Mouse (Mus musculus) embryonic facial prominence, embryonic 11.5 days (tissue): ENCODE measurements around the gene Akap2. TPM values are rescaled to one million over a fixed set of nuclear protein-coding genes. Genes with fewer than 3 reads are reported as not detected.

ENCODE experiments used
- ATAC-seq: fragments of 200-750 bp; cut with Nextera tagmentation; replicated peaks from 2 replicates; pipeline ENCODE4 v1.8.0; 2017; ENCODE audit warnings: low read depth; ENCODE audit not compliant: insufficient number of reproducible peaks, low FRiP score, low TSS enrichment
- DNase-seq: peaks from one replicate; pipeline ENCODE4 v3.0.0-alpha.2; 2015; ENCODE audit warnings: low spot score
- H3K27ac ChIP-seq: fragments of 300-500 bp; sonication (generic); replicated peaks from 2 replicates; pipeline ENCODE4 v1.5.1; 2014; ENCODE audit warnings: mild to moderate bottlenecking, low read depth, low read length, control low read depth
- H3K27me3 ChIP-seq: fragments of 300-500 bp; sonication (generic); 2 replicates; pipeline ENCODE4 v1.6.1; 2014; ENCODE audit warnings: mild to moderate bottlenecking, low read length, moderate library complexity, mixed read lengths; ENCODE audit not compliant: control insufficient read depth, insufficient read depth
- H3K36me3 ChIP-seq: fragments of 300-500 bp; sonication (generic); replicated peaks from 2 replicates; pipeline ENCODE4 v1.6.1; 2014; ENCODE audit warnings: low read depth, mild to moderate bottlenecking, low read length, moderate library complexity, mixed read lengths; ENCODE audit not compliant: control insufficient read depth, insufficient read depth
- H3K4me1 ChIP-seq: fragments of 300-500 bp; sonication (generic); 2 replicates; pipeline ENCODE4 v1.6.1; 2014; ENCODE audit warnings: low read length, mixed read lengths; ENCODE audit not compliant: control insufficient read depth, insufficient read depth
- H3K4me2 ChIP-seq: fragments of 300-500 bp; sonication (generic); 2 replicates; pipeline ENCODE4 v1.6.1; 2014; ENCODE audit warnings: low read depth, mild to moderate bottlenecking, control low read depth, low read length, moderate library complexity
- H3K4me3 ChIP-seq: fragments of 300-500 bp; sonication (generic); 2 replicates; pipeline ENCODE4 v1.5.1; 2014; ENCODE audit warnings: low read depth, low read length, control low read depth
- H3K9ac ChIP-seq: fragments of 300-500 bp; sonication (generic); replicated peaks from 2 replicates; pipeline ENCODE4 v1.6.1; 2014; ENCODE audit warnings: mild to moderate bottlenecking, control low read depth, low read length
- H3K9me3 ChIP-seq: fragments of 300-500 bp; sonication (generic); replicated peaks from 2 replicates; pipeline ENCODE4 v1.6.1; 2016; ENCODE audit warnings: mild to moderate bottlenecking, low read length, inconsistent platforms, mixed read lengths; ENCODE audit not compliant: control insufficient read depth
- WGBS: fragments of 180-500 bp; shearing (Covaris S2); extraction: QIAGEN DNeasy Blood & Tissue Kit; methylation state at CpG from one replicate; pipeline ENCODE4 v1.1.7; 2014; 5-methylcytosine and 5-hydroxymethylcytosine counted together
- polyA plus RNA-seq: library from polyadenylated mRNA; unstranded; fragments of >200 nt; fragmentation: Nextera tagmentation; extraction: Ambion mirVana; gene quantifications from 2 replicates; pipeline ENCODE4 v1.2.1, GENCODE M21; 2014

The Akap2 gene
- polyA plus RNA-seq, 1 experiment from 2014 or later = 24.0 TPM

DNA sequence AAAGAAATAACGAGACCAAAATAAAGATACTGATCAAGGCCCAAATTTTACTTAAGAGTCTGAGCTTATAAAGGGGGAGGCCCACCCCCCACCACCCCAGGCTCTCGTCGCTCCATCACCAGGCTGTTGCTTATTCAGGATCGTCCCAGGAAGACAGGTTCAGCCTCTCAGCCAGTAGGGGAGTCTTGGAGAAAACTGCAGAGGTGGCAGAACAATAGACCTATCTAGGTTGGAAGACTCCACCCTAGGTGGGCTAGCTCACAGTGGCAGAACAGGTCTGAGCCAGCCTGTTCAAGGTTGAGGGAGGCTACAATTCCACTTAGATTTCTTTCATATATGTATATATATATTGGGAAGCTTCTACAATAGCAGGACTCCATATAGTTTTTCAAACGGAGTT lies 216.7 kb downstream of the Akap2 start:
- H3K27ac ChIP-seq = no peak overlapping the region
- H3K36me3 ChIP-seq = no peaks in the 10 kb centered on the region
- H3K4me1 ChIP-seq = no peaks in the 10 kb centered on the region
- H3K4me3 ChIP-seq = no peak overlapping the region
- ATAC-seq = no peak
- no peak overlapping the region for H3K9ac ChIP-seq
- no peak for DNase-seq
- no peaks in the 10 kb centered on the region for H3K9me3 ChIP-seq
- 69% methylated on average over 5 of the region's 5 CpGs for WGBS
- H3K27me3 ChIP-seq = no peaks in the 10 kb centered on the region
- no peak overlapping the region for H3K4me2 ChIP-seq

DNA sequence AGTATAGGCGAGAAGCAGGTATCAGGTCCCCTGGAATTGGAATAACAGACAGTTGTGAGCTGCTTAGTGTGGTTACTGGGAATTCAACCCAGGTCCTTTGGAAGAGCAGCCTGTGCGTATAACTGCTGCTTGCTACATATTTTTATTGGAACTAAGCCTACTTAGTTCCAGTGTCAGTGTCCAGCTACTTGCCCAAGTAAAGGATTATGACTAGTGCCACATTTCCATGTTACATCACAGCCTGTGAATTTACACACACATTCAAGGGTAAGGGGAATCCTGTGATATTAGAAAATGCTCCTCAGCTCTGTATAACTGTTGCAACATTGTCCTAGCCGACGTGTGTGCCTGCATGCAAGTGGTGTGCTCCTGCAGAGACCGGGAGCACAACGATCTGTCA lies 219.8 kb downstream of the Akap2 start:
- no peaks in the 10 kb centered on the region for H3K36me3 ChIP-seq
- 86% methylated on average over 6 of the region's 6 CpGs for WGBS
- DNase-seq (no peak), ATAC-seq (no peak)
- no peaks in the 10 kb centered on the region for H3K27me3 ChIP-seq
- H3K4me3 ChIP-seq = no peak overlapping the region
- H3K4me1 ChIP-seq = no peaks in the 10 kb centered on the region
- no peak overlapping the region for H3K27ac ChIP-seq
- H3K9ac ChIP-seq = no peak overlapping the region
- no peak overlapping the region for H3K4me2 ChIP-seq
- no peaks in the 10 kb centered on the region for H3K9me3 ChIP-seq

DNA sequence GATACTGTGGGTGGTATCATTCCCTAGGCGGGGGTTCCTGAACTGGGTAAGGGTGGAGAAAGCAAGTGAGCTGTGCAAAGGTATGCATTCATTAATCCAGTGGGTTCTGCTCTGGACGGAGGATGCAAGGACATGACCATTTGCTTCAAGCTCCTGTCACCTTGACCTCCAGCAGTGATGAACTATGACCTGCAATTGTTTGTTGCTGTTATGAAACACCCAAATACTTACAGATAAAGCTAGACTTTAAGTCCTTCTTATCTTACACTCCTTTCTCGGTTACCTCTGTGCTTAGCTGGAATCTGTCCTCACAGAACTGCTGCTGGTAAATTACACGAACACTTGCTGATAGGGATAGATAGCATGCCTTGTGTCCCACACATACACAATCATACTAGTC lies 223.2 kb downstream of the Akap2 start:
- Histone ChIP-seq H3K4me1 (no peaks in the 10 kb centered on the region), H3K27me3 (no peaks in the 10 kb centered on the region), H3K9me3 (no peaks in the 10 kb centered on the region), H3K27ac (no peak overlapping the region), H3K36me3 (no peaks in the 10 kb centered on the region; the same call in none of the 2 replicates), H3K4me3 (no peak overlapping the region), H3K4me2 (no peak overlapping the region), H3K9ac (no peak overlapping the region)
- WGBS = 86% methylated on average over 4 of the region's 4 CpGs
- no peak for ATAC-seq
- no peak for DNase-seq

DNA sequence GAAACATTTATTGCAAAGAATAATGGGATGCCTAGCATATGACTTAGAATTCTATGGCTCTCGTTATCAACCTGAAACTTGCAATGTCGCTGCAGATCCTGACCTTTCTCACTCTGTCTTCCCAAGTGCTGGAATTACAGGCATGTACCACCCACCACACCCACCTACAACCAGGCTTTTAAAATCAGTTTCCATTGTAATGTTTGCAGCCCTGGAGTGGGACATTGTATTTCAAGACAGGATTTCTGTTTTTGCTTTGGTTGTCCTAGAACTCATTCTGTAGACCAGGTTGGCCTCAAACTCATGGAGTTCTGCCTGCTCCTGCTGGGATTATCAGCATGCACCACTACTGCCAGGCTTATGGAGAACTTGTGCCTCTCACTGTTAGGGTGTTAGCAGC lies 225.4 kb downstream of the Akap2 start:
- Histone ChIP-seq H3K36me3 (no peaks in the 10 kb centered on the region; the same call in none of the 2 replicates), H3K9ac (no peak overlapping the region), H3K27ac (no peak overlapping the region), H3K4me2 (no peak overlapping the region), H3K9me3 (no peaks in the 10 kb centered on the region), H3K4me1 (no peaks in the 10 kb centered on the region), H3K4me3 (no peak overlapping the region), H3K27me3 (no peaks in the 10 kb centered on the region)
- ATAC-seq = no peak
- 97% methylated on average over 2 of the region's 2 CpGs for WGBS
- DNase-seq = no peak

Other genes with a start within 250 kb of the Akap2 start
- gene Pakap, start 149.5 kb upstream of the Akap2 start, polyA plus RNA-seq = 22.9 and 26.7 TPM in 2 replicates
- 0.07 TPM in 1 of 2 replicates, not detected in the other for gene D630039A03Rik, start 198.6 kb downstream of the Akap2 start, polyA plus RNA-seq
- 443 and 451 TPM in 2 replicates for gene Txn1, start 238.8 kb downstream of the Akap2 start, polyA plus RNA-seq